Mouse (Mus musculus) testis, postnatal 14 days (tissue): ENCODE results near the gene Lrrn4cl.
"Not testable (repeated sequence)": the region's sequence is repeated elsewhere in the genome, so short reads cannot be mapped to it uniquely, and the experiment has no call there.

Experiments
- DNase-seq: peaks from one replicate; pipeline ENCODE4 v3.0.0; 2021; ENCODE audit warnings: low spot score

Gene Lrrn4cl

GRCm38 (mm10) chr19:8881034-8881392, 30.4 kb downstream of the Lrrn4cl start:
- no peak for DNase-seq

DNA sequence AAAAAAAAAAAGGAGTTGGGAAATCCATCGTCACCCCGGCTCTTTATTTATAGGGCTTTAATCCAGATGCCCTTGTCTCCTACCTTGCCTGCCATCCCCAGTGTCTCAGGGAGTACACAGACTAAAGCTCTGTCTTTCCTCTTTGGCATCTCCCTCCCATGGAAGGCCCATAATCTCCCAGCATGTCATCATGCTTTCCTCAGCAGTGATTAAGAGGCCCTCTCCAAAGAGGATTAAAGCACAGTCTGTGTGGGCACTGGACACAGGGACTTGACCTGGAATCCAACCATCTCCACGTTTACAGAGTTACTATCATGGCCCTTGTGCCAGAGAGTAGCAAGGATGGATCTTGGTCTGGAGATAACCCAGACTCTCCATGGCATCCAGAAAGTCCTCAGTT, 33.0 kb downstream of the Lrrn4cl start, which contains the start of the genes Lbhd1 and Gm49403:
Gene Lbhd1, plus strand, starts transcription at position 117 of the 400 bp plus-strand sequence.
Gene Gm49403, plus strand, starts transcription at position 315 of the 400 bp plus-strand sequence.
- DNase-seq: no peak

- DNase-seq: no peak
Observed at GRCm38 (mm10) chr19:8886916-8887584, 36.5 kb downstream of the Lrrn4cl start.

- DNase-seq: no peak
Observed at GRCm38 (mm10) chr19:8887585-8888463, 37.3 kb downstream of the Lrrn4cl start.

- peak; percentile 95 for DNase-seq
Observed at GRCm38 (mm10) chr19:8888511-8889385, 38.2 kb downstream of the Lrrn4cl start, which contains the start of the genes 1810009A15Rik and Gm49416. Gene 1810009A15Rik, plus strand, starts transcription at chr19:8888853. Gene Gm49416, plus strand, starts transcription at chr19:8888926.

DNA sequence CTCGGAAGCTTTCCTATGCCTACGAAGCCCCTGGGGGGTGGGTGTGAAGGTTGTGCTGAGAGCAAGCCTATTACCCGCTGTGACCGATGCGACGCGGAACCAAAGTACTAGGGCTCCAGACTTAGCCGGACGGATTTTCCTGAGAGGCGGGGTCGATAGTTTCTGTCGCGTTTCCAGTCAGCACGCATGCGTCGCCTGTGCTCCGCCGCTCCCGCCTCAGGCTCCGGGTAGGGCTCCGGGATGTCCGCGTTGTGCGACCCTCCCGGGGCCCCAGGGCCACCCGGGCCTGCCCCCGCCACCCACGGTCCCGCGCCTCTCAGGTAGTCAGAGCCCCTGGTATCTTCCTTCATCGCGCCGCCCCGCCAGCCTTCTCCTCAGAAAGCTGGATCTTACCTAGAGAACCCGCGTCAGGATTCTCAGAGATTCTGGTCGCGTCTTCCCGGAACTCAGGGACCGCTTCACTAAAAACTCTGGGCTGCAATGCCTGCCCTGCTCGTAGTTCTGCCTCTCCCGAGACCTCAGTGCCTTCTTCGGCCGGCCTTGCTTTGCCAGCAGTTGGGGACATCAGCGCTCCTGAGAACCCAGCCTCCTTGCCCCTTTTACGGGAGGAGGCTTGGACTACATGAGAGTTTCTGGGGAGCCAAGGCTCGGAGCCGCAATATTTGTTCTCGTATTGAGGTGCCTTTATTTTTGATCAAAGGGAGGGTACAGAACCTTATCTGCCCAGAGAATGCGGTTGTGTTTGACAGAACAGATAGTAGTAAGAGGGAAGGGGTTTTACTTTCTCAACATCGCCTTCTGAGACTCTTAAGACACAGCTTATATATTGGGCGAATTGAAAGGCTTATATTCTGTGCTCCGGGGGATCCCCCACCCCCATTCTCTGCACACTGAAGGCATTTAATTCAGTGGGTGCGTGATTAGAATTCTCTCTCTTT, 42.5 kb downstream of the Lrrn4cl start, which contains the start of gene Ints5:
Gene Ints5, plus strand, starts transcription at position 177 of the 938 bp plus-strand sequence.
- DNase-seq: peak; percentile 87

DNA sequence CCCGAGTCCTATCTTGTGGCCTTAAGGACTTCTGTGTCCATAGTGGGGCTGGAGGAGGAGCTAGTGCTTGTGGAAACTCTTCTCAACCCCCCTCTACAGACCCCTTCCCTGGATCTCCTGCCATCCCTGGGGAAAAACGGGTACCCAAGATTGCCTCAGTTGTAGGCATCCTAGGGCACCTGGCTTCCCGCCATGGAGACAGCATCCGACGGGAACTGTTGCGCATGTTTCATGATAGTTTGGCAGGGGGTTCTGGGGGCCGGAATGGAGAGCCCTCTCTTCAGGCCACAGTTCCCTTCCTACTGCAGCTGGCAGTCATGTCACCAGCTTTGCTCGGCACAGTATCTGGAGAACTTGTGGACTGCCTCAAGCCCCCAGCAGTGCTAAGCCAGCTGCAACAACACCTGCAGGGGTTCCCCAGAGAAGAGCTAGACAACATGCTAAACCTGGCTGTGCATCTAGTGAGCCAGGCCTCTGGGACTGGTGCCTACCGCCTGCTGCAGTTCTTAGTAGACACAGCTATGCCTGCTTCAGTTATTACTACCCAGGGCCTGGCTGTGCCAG, 44.9 kb downstream of the Lrrn4cl start:
- DNase-seq: no peak

DNA sequence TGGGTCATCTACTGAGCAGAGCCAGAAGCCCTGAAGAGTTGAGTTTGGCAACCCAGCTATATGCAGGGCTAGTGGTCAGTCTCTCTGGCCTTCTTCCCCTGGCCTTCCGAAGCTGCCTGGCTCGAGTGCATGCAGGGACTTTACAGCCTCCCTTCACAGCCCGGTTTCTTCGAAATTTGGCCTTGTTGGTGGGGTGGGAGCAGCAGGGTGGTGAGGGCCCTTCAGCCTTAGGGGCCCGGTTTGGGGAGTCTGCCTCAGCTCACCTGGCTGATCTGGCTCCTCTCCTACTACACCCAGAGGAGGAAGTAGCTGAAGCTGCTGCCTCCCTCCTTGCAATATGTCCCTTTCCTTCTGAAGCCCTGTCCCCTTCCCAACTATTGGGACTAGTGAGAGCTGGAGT, 45.7 kb downstream of the Lrrn4cl start:
- DNase-seq: not testable (repeated sequence)

- peak; percentile 60 for DNase-seq
Observed at GRCm38 (mm10) chr19:8897211-8897864, 46.8 kb downstream of the Lrrn4cl start.

GRCm38 (mm10) chr19:8897865-8898495, 47.4 kb downstream of the Lrrn4cl start, which contains the start of gene Ganab:
Gene Ganab, plus strand, starts transcription at chr19:8898071.
- peak; percentile 97 for DNase-seq

- DNase-seq: no peak
Observed at GRCm38 (mm10) chr19:8898576-8898975, 48.0 kb downstream of the Lrrn4cl start.

- no peak for DNase-seq
Observed at GRCm38 (mm10) chr19:8899079-8899478, 48.5 kb downstream of the Lrrn4cl start.

GRCm38 (mm10) chr19:8903412-8903811, 52.8 kb downstream of the Lrrn4cl start:
- no peak for DNase-seq
